Comparison of ENCODE assay signal across 8 mouse cellular contexts in genomic region chr2:93199531-93199974, GRCm38 (mm10). TPM values are rescaled to one million over a fixed set of nuclear protein-coding genes. Genes with fewer than 3 reads are reported as not detected.
DNase-seq lines count a peak whose midpoint lies in the region; ATAC-seq lines count a peak whose summit lies in the region.

No protein-coding gene starts in this region.

- DNase-seq in ovary, postnatal 14 days (ENCODE audit: low spot score) = peak; percentile 56
- DNase-seq in ovary, adult 18-20 months (ENCODE audit: low spot score) = no peak
- DNase-seq in c-Kit-negative CD71-positive TER-119-positive erythroid progenitor cells, embryonic 14.5 days (ENCODE audit: low read depth, low spot score) = peak; percentile 30
- peak; percentile 79 for DNase-seq in heart, postnatal 25 days (ENCODE audit: low spot score)
- peak; percentile 85 to 90 for DNase-seq in kidney, postnatal 36 days

- peaks cover 27% of the 10 kb centered on the region for H3K4me1 ChIP-seq in forebrain, embryonic 12.5 days
- peaks cover 14% of the 10 kb centered on the region for H3K4me1 ChIP-seq in stomach, embryonic 15.5 days

- no peaks in the 10 kb centered on the region for H3K27me3 ChIP-seq in forebrain, embryonic 12.5 days
- no peaks in the 10 kb centered on the region for H3K27me3 ChIP-seq in stomach, embryonic 15.5 days (replicated peaks)

- ATAC-seq in forebrain, embryonic 12.5 days (ENCODE audit: low FRiP score) = peak; percentile 34
- ATAC-seq in megakaryocyte-erythroid progenitor cell, adult 5-6 weeks (replicated peaks; ENCODE audit: low FRiP score, low TSS enrichment, poor library complexity, severe bottlenecking) = peak; percentile 60
- ATAC-seq in stomach, embryonic 15.5 days (ENCODE audit: insufficient read depth, low FRiP score, low read depth) = 0 out of 2 replicates have a peak, but pooled peaks have one; percentile 7

- H3K9ac ChIP-seq in forebrain, embryonic 12.5 days = no peak overlapping the region
- H3K9ac ChIP-seq in stomach, embryonic 15.5 days = no peak overlapping the region

- 0 out of 2 replicates have a peak overlapping the region, but pooled peaks have one; percentile 11 for H3K27ac ChIP-seq in forebrain, embryonic 12.5 days
- no peak overlapping the region for H3K27ac ChIP-seq in stomach, embryonic 15.5 days

- H3K4me2 ChIP-seq in forebrain, embryonic 12.5 days = no peak overlapping the region
- no peak overlapping the region for H3K4me2 ChIP-seq in stomach, embryonic 15.5 days

- H3K4me3 ChIP-seq in forebrain, embryonic 12.5 days (replicated peaks) = no peak overlapping the region
- H3K4me3 ChIP-seq in stomach, embryonic 15.5 days (replicated peaks) = no peak overlapping the region

- intact Hi-C loops in heart, postnatal 25 days (cut with DNase I) = loop anchor here (1.0 to 5.0 kb wide), 4 partner anchors 65 to 297 kb away; no protein-coding TSS in a partner anchor

- WGBS in forebrain, embryonic 12.5 days = 47% methylated on average over 13 of the region's 13 CpGs
- WGBS in stomach, embryonic 15.5 days = 46% methylated on average over 13 of the region's 13 CpGs

- no peaks in the 10 kb centered on the region for H3K9me3 ChIP-seq in forebrain, embryonic 12.5 days
- H3K9me3 ChIP-seq in stomach, embryonic 15.5 days = no peaks in the 10 kb centered on the region

- peaks cover 63% of the 10 kb centered on the region for H3K36me3 ChIP-seq in forebrain, embryonic 12.5 days (replicated peaks)
- H3K36me3 ChIP-seq in stomach, embryonic 15.5 days = no peaks in the 10 kb centered on the region

RNA-seq across cellular contexts. Expression of gene Trp53i11, which starts 12.2 kb away (rescaled TPM):
- polyA plus RNA-seq in forebrain, embryonic 12.5 days (2016; fragmentation: Nextera tagmentation; extraction: Ambion mirVana) = 106 and 137 TPM in 2 replicates
- total RNA-seq in heart, postnatal 25 days (2021) = 10 to 100 TPM; 30.3 to 45.6 TPM
- 4.0 and 18.1 TPM in 2 replicates for total RNA-seq in megakaryocyte-erythroid progenitor cell, adult 5-6 weeks (2014; fragmentation: Nextera tagmentation)
- 0.19 and 8.1 TPM in 2 replicates for total RNA-seq in megakaryocyte-erythroid progenitor cell, adult 5-6 weeks (2017)
- polyA plus RNA-seq in stomach, embryonic 15.5 days (2015; fragmentation: Nextera tagmentation; extraction: Ambion mirVana) = 29.3 and 37.7 TPM in 2 replicates

Comparison
In these comparisons a context has a peak if more than half of its experiments do, and no peak if none do; other contexts are left out.
1. ATAC-seq: peak in every context shown above with its lines; median percentile 60 in megakaryocyte-erythroid progenitor cell, adult 5-6 weeks; 34 in forebrain, embryonic 12.5 days; 7 in stomach, embryonic 15.5 days.